Mouse (Mus musculus): ENCODE results near the gene Cdh4.

The Cdh4 gene

DNA sequence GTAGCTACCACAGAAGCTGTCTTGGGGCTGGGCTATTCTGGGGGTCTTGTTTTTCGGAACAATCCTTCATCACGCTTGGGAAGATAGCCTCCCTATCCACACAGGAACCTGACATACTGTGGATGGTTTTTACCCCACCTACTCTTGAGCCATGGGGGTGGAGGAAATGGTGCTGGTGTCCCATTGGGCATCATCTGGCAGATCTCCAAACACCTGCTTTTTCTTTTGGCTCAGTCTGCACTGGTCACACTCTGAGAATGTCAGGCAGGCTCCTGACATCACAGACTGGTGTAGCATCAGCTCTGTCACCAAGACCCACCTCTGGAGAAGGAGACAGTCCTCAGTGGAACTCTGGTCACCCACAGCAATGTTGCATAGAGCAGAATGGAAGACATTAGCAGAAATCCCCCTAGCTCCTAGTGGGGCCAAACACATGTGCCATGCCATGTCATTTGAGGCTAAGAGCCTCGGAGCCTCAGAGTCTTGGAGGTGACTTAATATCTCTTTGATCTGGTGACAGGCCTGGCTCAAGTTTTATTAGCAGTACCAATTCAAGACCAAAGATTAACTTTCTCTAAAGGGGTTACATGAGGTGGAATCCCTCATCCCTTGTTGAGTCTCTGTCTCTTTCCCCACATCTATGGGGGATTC lies 95.7 kb downstream of the Cdh4 start:
- in situ Hi-C loops (cut with MseI, MboI), result no loop called here

DNA sequence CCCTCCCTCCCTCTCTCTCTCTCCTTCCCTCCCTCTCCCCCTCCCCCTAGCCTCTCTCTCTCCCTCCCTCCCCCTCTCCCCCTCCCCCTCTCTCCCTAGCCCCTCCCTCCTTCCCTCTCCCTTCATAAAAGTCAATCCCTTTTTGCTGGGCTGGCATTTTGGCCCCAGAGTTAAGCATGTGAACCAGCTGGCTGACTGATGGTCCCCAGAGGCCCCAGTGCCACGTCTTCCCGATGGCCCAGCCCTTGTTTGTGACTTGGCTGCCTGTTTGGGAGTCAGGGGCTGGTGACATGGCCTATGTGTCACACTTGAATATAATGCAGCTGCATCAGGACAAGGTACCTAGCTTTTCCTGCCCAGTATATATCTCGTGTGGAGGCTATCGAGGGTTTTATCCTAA lies 96.3 kb downstream of the Cdh4 start:
- in situ Hi-C loops (cut with MseI, MboI), result no loop called here

DNA sequence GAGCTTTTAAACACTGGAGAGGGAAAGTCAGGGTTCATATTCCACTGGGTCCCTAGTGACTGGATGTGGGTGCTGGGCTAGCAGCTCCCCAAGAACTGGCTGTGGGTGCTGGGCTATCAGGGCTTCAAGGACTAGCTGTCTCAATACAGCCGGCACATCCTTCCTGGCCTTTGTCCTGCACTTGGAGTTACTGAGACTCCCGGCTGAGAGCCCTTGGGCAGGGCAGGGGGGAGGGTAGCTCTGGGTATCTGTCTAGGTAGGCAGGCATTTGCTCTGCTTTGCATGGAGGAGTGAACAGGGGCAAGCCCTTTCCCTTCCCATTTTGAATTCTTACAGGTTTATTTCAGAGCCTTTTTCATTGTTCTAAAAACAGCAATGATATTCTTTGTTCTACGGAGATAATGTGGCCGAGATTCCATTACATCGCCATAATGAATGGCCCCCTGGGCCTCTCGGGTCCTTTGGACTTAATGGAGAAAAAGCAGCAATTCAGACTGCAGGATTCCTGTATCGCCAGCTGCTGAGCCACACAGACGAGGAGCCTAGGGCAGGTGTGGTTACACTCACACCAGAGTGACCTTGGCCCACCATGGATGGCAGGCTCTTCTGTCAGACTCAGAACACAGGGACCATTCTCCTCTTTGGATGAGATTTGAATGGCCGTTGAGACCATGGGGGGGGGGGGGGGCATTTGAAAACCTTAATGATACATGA lies 97.5 kb downstream of the Cdh4 start:
- in situ Hi-C loops (cut with MseI, MboI), result no loop called here

DNA sequence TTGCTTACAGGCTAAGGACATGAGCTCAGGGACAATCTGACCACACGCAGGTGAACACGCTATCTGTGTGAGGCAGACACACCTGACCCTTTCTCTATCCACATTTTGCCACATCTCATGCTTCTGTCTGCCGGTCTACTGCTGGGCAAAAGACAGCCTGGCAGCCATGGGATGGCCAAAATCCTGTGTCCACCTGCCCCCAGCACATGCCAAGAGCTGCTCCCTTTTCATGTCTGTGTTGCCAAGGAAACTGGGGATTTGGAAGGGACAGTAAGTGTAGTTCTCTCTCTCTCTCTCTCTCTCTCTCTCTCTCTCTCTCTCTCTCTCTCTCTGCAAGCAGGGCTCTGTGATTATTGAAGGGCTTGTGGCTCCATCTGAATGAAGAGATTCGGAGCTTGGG lies 98.9 kb downstream of the Cdh4 start:
- in situ Hi-C loops (cut with MseI, MboI), result no loop called here

DNA sequence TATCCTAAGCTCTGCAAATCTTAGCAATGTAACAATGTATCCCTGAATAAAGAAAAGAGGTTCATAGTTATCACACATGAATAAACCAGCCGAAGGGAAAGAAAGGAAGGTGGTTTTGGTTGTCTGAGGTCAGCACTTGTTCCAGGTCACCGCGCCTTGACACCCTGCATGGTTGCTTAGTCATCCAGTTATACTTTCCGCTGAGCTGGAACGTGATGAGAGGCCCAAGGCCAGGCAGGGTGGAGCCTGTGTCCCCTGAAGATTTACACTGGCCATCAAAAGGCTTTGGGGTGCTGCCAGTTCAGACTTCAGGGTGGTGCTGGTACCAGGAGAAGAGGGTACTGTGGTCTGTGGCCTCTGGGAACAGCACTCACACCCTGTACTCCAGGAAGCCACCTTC lies 105.4 kb downstream of the Cdh4 start:
- in situ Hi-C loops (cut with MseI, MboI), result no loop called here

DNA sequence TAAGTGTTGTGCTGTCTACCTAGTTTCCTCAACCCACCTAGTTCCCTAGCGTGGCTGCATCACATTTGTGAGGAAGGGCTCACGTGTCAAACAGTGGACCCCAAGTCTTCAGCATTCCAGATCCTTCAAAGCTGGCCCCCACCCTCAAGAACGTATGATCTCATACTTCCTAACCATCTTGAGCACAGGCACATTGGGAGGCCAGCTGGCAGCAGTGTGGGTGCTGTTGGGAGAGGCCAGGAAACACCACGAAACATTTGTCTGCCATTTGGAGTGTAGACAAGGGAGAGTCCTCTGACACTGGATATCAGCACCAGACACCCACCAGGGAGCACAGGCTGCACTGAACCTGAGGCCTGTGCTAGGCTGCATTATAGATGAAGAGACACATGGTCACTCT lies 113.7 kb downstream of the Cdh4 start:
- in situ Hi-C loops (cut with MseI, MboI), result no loop called here

DNA sequence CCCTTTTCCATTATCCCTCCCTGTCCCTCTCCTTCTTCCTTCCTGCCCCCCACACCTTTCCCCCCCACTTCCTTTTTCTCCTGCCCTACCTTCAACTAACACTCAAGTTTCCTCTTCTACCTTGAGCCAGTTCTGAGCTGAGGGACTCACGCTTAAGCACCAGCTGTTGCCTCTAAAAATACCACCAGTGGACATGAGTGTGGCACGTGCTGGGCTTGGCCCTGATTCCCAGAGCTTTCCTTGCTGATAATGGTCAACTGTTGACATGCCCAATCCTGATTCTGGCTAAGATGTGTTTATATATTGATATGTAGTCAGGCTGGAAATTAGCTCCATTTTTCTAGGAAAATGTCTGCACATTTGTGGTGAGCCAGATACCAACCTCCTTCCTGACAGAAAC lies 120.1 kb downstream of the Cdh4 start:
- in situ Hi-C loops (cut with MseI, MboI), result no loop called here

DNA sequence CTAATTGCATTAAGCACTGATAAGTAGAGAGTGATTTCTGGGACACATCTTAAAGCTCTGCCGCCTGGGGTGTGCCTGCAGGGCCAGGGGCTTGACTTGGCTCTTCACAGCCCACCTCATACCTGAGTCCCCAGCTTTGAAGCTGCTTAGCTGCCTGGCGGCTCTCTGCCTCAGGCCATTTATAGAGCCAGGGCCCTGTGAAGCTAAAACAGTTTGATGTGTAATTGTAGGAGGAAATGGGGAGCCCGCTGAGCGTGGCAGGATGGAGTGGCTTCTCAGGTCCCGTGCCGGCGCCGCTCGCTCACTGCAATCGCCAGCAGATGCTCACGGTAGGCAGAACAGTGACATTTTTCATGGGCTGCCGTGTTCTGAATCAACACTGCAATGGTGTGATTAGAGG lies 123.4 kb downstream of the Cdh4 start:
- in situ Hi-C loops (cut with MseI, MboI), result no loop called here

DNA sequence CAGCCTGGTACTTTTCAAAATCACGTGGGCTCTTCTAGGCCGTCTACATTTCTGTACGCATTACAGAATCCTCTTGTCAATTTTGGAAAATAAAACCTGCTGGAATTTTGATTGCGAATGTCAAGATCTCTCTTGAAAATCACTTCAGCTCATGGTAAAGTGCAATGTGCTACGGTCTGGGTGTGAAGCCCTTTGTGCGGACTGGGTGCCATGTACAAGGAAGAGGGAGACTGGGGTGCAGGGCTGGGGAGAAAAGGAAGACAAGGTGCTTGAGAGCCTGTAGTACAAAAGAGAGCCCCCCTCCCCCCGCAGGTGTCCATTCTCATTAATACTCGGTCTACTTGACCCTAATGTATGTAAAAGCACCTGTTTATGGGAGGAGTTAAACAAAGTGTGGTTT lies 125.7 kb downstream of the Cdh4 start:
- in situ Hi-C loops (cut with MseI, MboI), result no loop called here

DNA sequence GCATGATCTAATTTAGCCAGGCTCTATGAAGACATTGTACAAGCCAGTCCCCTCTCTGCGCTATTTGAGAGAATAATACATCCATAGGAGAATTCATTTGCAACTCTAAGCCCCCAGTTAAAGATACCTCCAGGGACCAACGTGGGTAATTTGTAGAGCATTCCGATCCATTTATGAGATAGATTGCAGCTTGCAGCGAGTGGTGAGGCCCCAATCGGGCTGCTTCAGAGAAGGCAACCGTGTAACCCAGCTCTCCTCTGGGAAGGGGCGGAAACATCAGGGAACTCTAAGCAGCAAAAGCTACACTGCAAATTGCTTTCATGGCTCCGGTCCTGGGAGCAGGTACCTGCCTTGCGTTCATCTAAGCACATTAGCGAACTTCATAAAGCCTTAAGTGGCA lies 126.9 kb downstream of the Cdh4 start:
- in situ Hi-C loops (cut with MseI, MboI), result no loop called here

DNA sequence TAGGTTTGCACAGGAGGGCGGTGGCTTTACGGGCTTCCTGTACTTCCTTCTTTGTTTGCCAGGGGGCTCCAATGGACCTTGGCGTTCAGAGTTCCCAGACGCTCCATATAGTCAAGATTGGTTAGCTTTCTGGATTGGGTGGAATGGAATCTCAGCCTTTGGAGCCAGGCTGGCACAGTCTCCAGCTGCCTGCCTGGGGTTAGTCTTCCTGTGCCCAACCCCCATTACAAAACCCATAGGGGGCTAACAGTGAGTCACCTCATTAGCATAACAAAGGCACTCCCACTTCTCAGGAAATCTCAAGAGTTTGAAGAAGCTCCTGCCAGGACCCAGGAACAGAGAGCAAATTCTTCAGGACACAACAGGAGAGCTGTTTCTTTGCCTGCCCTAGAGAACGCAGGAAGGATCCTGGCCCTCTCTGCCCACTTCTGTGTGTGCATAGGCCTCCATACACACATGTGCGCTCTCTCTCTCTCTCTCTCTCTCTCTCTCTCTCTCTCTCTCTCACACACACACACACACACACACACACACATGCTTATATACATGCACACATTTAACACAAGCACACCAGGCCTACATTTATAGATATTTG lies 129.0 kb downstream of the Cdh4 start:
- in situ Hi-C loops (cut with MseI, MboI), result no loop called here

DNA sequence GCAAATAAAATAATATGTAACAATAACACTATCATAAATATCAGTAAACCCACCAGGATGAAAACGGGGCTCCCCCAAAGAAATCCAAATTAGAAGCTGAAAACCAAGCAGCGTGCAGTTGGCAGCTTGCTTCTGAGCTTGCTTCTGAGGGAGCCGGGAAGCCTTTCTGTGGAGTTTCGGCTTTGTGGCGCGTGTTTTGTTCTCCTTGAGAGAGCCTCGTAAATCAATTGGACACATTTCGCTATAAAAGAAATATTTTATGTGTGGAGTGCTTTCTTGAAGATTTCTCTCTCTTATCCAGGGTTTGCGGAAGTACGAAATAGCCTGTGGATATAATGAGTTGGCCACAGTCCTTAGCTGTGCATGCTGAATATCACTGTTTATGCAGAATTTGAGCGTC lies 131.1 kb downstream of the Cdh4 start:
- in situ Hi-C loops (cut with MseI, MboI), result no loop called here

DNA sequence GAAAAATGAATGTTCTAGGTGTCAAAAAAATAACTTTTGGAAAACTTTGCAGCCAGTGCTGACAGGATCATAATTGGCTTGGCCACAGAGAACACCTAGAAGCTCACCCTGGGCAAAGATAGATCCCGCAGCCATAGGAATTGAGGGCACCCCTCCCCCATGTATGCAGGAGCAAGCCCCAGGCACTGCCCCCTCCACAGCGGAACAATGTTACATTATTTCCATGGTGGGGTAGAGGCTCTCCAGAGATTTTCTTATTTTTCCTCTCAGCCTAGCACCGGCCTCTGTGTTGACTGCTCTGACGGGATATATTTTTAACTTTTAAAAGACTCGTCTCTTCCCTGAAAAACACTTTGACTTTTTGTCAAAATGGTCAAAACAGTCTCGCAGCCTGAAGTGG lies 131.6 kb downstream of the Cdh4 start:
- in situ Hi-C loops (cut with MseI, MboI), result no loop called here

DNA sequence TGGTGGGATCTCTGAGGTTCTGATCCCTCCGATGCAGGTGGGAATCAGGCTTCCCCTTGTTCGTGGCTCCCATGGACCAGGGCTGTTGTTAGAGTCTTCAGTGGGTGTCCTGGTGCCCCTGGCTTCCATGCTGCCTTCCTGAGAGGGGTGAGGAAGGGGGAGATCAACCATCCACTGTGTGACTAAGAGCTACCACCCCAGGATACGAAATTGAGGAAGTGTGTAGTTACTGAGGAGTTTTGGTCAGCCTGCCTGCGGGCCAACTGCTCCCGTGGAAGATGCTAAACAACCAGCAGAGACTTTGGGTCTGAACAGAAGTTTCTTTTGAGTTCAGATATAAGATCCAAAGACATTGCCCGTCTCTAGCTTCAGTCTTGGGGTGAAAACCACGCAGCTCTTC lies 133.4 kb downstream of the Cdh4 start:
- in situ Hi-C loops (cut with MseI, MboI), result no loop called here

DNA sequence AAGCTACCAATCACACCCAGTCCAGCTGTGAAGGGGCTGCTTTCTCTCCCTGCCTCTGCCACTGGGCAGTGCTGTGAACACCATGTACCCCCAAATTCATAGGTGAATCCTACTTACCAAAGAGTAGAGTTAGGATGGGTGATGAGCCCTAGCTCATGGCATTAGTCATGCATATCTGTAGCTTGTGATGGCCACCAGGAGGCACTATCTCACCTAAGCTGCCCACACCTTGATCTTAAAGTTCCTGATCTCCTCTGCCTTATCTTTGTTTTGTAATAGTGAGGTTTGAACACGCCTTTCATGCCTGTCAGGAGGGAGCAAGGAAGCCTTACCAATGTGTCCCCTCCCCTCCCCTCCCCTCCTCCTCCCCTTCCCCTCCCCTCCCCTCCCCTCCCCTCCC lies 134.0 kb downstream of the Cdh4 start:
- in situ Hi-C loops (cut with MseI, MboI), result no loop called here

DNA sequence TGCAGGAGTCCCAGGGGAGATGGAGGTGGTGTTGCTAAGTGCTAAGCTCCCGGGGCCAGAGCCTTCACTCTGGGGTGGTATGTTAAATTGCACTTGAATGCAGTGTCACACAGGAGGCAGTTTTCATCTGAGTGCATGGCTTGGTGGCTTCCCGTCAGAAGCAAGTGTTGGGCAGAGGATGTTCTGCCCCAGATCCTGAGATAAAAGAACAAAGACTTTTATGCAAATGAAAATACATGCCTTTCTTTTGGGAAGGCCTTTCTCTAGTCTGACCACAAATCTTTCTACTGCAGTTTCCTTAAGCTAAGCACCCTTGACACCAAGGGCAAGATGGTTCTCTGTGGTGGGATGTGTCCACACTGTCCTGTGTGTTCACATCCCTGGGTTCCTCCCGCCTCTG lies 136.1 kb downstream of the Cdh4 start:
- in situ Hi-C loops (cut with MseI, MboI), result no loop called here

DNA sequence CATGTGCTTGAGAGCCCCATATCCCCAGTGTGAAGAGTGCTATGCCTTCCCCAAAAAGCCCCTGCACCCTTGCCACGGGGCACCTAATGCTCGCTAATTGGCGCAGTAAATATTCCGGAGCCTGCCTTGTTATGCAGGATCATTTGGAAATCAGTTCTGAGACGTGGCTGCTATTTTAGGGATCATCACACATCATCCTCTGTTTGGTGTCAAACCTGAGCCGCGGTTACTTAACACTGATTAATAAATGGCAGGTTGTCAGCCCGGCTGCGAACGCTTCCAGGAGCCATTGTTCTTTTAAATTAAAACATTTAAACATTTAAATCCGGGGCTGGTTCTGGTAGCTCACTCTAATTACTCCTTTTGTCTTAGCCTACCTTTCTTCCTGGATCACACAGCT lies 136.6 kb downstream of the Cdh4 start:
- in situ Hi-C loops (cut with MseI, MboI), result no loop called here

DNA sequence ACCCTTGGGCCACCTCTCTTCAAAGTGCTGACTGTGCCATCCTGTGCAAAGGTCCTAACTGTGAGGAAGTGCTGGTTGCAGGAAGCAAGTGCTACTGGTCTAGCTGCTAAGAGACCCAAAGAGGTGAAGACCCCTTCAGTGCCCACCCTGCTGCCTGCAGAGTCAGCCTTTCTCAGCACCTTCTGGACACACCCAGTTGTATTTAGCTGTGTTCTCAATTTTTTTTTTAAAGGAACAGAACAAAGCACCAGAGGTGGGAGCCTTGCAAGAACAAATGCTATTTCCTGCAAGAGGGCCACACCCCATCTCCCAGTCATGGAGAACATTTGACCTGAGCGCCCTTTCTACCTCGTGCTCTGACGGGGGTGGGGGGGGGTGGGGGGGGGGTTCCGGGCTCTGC lies 138.2 kb downstream of the Cdh4 start:
- in situ Hi-C loops (cut with MseI, MboI), result no loop called here

DNA sequence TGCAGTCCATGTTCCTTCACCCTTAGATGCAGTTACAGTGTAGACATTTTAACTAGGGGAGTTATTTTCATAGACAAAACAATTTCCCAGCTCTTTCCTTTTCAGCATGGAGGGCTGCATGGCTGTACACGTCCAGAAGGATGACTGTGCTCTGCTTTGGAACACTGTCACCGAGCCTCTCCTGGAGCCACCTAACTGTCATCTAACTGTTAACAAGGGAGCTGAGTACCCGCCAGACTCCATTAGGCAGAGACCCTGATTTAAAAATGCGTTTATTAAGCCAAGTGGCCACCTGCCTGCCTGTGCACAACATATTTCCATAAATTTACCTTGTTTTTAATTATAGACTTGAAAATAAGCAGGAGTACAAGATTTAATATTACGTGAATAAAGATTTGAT lies 138.8 kb downstream of the Cdh4 start:
- in situ Hi-C loops (cut with MseI, MboI), result no loop called here

DNA sequence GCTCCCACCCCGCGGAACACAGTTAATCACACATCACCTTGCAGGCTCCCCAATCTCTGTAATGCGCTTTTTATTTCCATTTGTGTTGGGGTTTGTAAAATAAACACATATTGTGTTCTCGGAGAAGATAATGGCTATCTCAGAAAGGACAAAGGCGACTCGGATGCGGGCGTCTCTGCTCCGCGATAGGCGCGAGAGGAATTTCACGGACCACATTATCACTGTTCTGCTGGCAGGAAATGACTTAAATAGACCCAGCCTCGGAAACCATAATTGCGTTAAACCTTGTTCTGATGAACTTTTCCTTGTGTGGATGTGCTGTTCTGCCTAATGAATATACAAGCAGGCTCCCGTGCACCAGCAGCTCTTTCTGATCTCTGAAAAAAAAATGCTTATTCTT lies 140.7 kb downstream of the Cdh4 start:
- in situ Hi-C loops (cut with MseI, MboI), result no loop called here

DNA sequence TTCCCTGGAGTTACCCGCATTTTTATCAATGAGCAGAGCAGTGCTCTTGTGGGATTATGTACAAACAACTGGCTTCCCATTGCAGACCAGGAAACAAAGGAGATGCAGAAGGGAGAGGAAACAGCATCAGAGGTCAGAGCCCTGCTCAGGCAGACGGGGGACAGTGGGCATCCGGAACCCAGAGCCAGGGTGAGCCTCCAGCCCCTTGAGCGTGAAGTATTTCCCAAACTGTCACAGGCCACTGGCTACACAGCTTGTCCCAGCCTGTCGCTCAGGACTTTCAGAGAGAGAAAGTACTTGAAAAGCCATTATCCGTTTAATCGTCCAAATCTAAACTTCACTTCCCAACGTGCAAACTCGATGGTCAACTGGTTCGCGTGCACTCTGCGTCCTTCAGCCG lies 142.4 kb downstream of the Cdh4 start:
- in situ Hi-C loops (cut with MseI, MboI), result no loop called here

DNA sequence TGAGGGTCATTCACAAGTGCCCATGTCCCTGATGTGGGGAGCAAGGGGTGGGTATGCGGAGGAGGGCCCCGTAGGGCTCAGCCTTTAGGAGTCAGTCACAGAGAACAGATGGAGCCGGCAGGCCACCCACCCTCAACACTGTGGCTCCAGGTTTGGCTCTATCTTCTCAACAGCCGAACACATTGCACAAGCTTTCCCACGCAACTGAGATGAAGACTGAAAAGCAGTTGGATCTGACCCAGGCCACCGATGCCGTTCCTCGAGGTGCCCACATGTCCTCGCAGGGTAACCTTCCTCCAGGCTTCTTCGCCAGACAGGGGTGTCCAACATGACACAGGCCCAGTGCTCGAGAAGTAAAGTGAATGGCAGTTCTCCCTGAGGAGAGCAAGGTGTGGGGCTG lies 144.2 kb downstream of the Cdh4 start:
- in situ Hi-C loops (cut with MseI, MboI), result no loop called here

DNA sequence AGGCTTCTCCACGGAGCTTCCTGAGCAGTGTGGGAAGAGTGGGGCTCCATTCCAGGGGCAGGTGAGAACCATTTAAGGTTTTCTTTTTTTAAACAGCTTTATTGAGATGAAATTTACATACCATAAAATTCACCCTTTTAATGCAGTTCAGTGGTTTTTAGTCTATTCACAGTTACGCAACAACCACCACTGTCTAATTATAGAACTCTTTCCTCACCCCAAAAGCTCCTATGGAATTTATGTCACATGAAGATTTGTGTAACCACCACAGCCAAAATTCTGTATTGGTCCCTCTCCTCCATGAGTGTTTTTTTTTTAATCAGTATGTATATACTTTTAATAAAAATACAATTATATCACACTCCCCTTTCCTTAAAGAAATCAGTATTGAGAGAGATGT lies 144.8 kb downstream of the Cdh4 start:
- in situ Hi-C loops (cut with MseI, MboI), result no loop called here

DNA sequence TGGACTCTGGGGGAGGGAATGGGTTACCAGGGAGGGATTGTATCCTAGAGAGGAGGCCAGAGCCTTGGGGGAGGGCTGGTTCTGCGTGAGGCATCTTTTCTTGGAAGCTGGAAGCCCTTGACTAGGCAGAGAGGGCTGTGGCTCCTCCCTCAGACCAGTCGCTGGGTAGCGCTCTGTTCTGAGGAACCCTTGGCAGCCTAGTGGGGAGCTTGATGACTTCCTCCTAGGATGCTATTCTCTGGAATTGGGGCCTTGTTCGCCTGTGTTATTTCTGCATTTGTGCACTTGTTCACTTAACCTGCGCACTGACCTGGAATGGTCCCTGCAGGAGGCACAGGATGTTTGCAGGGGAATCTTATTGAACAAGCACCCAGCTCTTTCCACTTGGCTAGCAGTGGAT lies 149.4 kb downstream of the Cdh4 start:
- in situ Hi-C loops (cut with MseI, MboI), result no loop called here

All from mouse trophoblast stem cell (cell line).